Mouse (Mus musculus): ENCODE data around the gene Chchd5.

GRCm38 (mm10) chr2:129183561-129184031, 54.1 kb downstream of the Chchd5 start:
- TF ChIP-seq CTCF (conservative IDR thresholded peaks at IDR 0.05; ENCODE audit: low read length) (no peak), NANOG (IDR thresholded peaks at IDR 0.05; ENCODE audit: borderline replicate concordance, low read length) (no peak)
